Mouse (Mus musculus) testis, adult 2 months (tissue): ENCODE data around the gene Cdr2.

Experiments used
- CTCF ChIP-seq: fragments of 200-500 bp; IDR thresholded peaks from 2 replicates; pipeline ENCODE4 v1.5.1; 2012; ENCODE audit warnings: low read depth, mild to moderate bottlenecking, inconsistent platforms, low read length, moderate library complexity; ENCODE audit not compliant: control insufficient read depth, insufficient read depth, insufficient replicate concordance
- POLR2A ChIP-seq: fragments of 200-500 bp; IDR thresholded peaks from 2 replicates; pipeline ENCODE4 v1.6.1; 2012; ENCODE audit warnings: low read depth, mild to moderate bottlenecking, inconsistent platforms, low read length, moderate library complexity; ENCODE audit not compliant: control insufficient read depth

DNA sequence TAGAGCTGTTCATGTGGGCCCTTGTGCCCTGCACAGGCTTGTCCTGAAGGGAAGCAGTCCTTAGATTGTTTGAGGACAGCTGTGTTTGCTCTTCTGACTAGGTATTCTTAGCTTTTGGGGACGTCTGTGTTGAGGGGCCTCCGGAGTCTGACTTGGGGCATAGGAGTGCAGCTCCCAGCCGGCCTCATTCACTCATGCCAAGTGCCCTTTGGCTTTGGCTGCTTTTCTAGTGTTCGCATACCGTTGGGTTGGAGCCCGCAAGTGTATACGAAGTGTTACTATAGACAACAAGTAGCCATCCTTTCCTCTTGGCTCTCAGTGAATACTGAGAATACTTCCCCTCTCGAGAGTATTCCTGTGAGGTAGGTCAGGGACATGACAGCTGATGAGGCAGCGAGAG is 43.9 kb downstream of the Cdr2 start:
- TF ChIP-seq CTCF (no peak), POLR2A (no peak)
